ENCODE assay signal across 9 mouse cellular contexts in genomic region chr2:35507191-35507511, GRCm38 (mm10). TPM values are rescaled to one million over a fixed set of nuclear protein-coding genes. Genes with fewer than 3 reads are reported as not detected.
A peak's percentile ranks its signal among the peaks of the same experiment; 100 is the strongest.
DNase-seq lines count a peak whose midpoint lies in the region; ATAC-seq lines count a peak whose summit lies in the region.
"Had no signal": no experiment of that assay in that cellular context is flagged by ENCODE, and none has a peak within 500 bp of the region (broad histone marks: within the 10 kb centered on the region; RNA-seq: fewer than 3 reads in every experiment).

No protein-coding gene starts in this region.

- H3K9me3 ChIP-seq in heart, embryonic 14.5 days (ENCODE audit: control insufficient read depth, low read length), result no peaks in the 10 kb centered on the region
- H3K9me3 ChIP-seq: embryonic facial prominence, embryonic 12.5 days had no signal

- peak; percentile 61 for DNase-seq in layer of hippocampus, adult 9-11 months
- DNase-seq in layer of hippocampus, adult 9-10 months (ENCODE audit: low spot score), result no peak
- peak; percentile 51 for DNase-seq in lung, postnatal 36 days
- DNase-seq in thymus, postnatal 10 days (ENCODE audit: low spot score in 2 of 2), result peak; percentile 65 to 70
- no peak for DNase-seq in urinary bladder, postnatal 14 days (ENCODE audit: low spot score)
- DNase-seq in kidney, postnatal 25 days, result no peak

- peaks cover 64 to 78% of the 10 kb centered on the region in 2 experiments for H3K4me1 ChIP-seq in heart, embryonic 14.5 days (ENCODE audit: control insufficient read depth in 2 of 2, insufficient read depth in 2 of 2, low read length in 2 of 2)

- WGBS in heart, embryonic 14.5 days, result 33% methylated on average over 9 of the region's 9 CpGs

- H3K36me3 ChIP-seq in heart, embryonic 14.5 days (ENCODE audit: control insufficient read depth, insufficient read depth, low read length), result no peaks in the 10 kb centered on the region
- H3K36me3 ChIP-seq: embryonic facial prominence, embryonic 12.5 days had no signal

- H3K4me2 ChIP-seq in heart, embryonic 14.5 days (ENCODE audit: low read length), result no peak overlapping the region
- H3K4me2 ChIP-seq: embryonic facial prominence, embryonic 12.5 days had no signal

- peak; percentile 86 for ATAC-seq in activated CD4-positive, CD25-positive, alpha-beta regulatory T cell, adult 4 months
- ATAC-seq in heart, embryonic 14.5 days (ENCODE audit: insufficient number of reproducible peaks, insufficient read depth, low FRiP score, low read depth), result no peak

- peak overlapping the region; percentile 3 to 81 for H3K27ac ChIP-seq in heart, embryonic 14.5 days (replicated peaks in 1 of 2; ENCODE audit: control insufficient read depth in 1 of 2, insufficient read depth in 1 of 2, low read depth in 2 of 2, low read length in 2 of 2)
- H3K27ac ChIP-seq: embryonic facial prominence, embryonic 12.5 days had no signal

- no peaks in the 10 kb centered on the region for H3K27me3 ChIP-seq in heart, embryonic 14.5 days (ENCODE audit: control insufficient read depth, insufficient read depth, low read length)
- H3K27me3 ChIP-seq: embryonic facial prominence, embryonic 12.5 days had no signal

- H3K9ac ChIP-seq in heart, embryonic 14.5 days (ENCODE audit: low read length), result no peak overlapping the region; the same call in 1 of the 2 replicates
- H3K9ac ChIP-seq: embryonic facial prominence, embryonic 12.5 days had no signal

- H3K4me3 ChIP-seq in heart, embryonic 14.5 days (ENCODE audit: control insufficient read depth in 1 of 2, insufficient read depth in 1 of 2, low read depth in 1 of 2, low read length in 2 of 2), result no peak overlapping the region
- H3K4me3 ChIP-seq: embryonic facial prominence, embryonic 12.5 days had no signal

RNA-seq across cellular contexts. Expression of gene Ggta1, which starts 44.1 kb away (rescaled TPM):
- 10 to 100 TPM; 19.3 to 23.3 TPM for polyA plus RNA-seq in activated CD4-positive, CD25-positive, alpha-beta regulatory T cell, adult 4 months (2017; shearing (Covaris generic))
- 37.9 and 39.4 TPM in 2 replicates for polyA plus RNA-seq in heart, embryonic 14.5 days (2014; fragmentation: Nextera tagmentation; extraction: Ambion mirVana)

RNA-seq across cellular contexts. Expression of gene Dab2ip, which starts 50.9 kb away (rescaled TPM):
- polyA plus RNA-seq in activated CD4-positive, CD25-positive, alpha-beta regulatory T cell, adult 4 months (2017; shearing (Covaris generic)), result under 1 TPM; 0.26 to 0.68 TPM
- polyA plus RNA-seq in heart, embryonic 14.5 days (2014; fragmentation: Nextera tagmentation; extraction: Ambion mirVana), result 46.6 and 49.8 TPM in 2 replicates

Comparison
In these comparisons a context has a peak if more than half of its experiments do, and no peak if none do; other contexts are left out.
1. DNase-seq: peak in layer of hippocampus, adult 9-11 months (single experiment), lung, postnatal 36 days (single experiment) and thymus, postnatal 10 days (2 of 2); none in layer of hippocampus, adult 9-10 months (single experiment), urinary bladder, postnatal 14 days (single experiment) and kidney, postnatal 25 days (0 of 2).
2. RNA of gene Dab2ip, which starts 50.9 kb away (polyA plus RNA-seq): 46.6 to 49.8 TPM in heart, embryonic 14.5 days; 0.26 to 0.68 TPM in activated CD4-positive, CD25-positive, alpha-beta regulatory T cell, adult 4 months; every median in the first group is over 10 times any median in the second.